Mouse (Mus musculus): Measurements from ENCODE around the gene Nalcn. TPM values are rescaled to one million over a fixed set of nuclear protein-coding genes. Genes with fewer than 3 reads are reported as not detected.

The Nalcn gene
- polyA plus RNA-seq, 1 experiment from 2014 or later = 3.4 TPM

DNA sequence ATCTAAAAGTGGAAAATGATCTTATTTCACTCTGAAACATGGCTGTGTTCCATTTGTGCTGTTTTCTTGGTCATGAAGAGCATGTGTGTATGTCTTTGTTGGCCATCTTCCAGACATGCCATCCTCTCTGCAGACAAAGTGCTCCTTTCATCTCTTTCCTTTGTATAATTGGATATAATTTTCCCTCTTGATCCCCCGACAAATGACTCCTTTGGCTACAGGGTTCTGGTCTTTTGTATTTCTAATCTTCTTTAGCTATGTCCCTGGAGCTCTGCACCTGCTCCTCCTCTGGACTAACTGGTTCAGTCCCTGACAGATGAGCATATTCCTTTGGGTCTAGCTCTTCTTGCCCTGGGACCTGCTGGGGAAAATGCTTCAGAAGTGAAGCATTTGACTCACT, 4.0 kb downstream of the Nalcn start:
- H3K4me2 ChIP-seq (replicated peaks; ENCODE audit: low read depth, low read length) = no peak overlapping the region
- WGBS = 27% methylated on average over 1 of the region's 1 CpGs
- no peak for ATAC-seq (ENCODE audit: insufficient number of reproducible peaks, insufficient read depth, low FRiP score, low read depth)
- H3K27me3 ChIP-seq (ENCODE audit: control insufficient read depth, insufficient read depth, low read length) = no peaks in the 10 kb centered on the region
- no peaks in the 10 kb centered on the region for H3K36me3 ChIP-seq (ENCODE audit: control insufficient read depth, insufficient read depth, low read length)
- no peaks in the 10 kb centered on the region for H3K4me1 ChIP-seq (ENCODE audit: control insufficient read depth, insufficient read depth, low read length)
- no peak overlapping the region for H3K4me3 ChIP-seq (ENCODE audit: low read depth, low read length)
- H3K27ac ChIP-seq (ENCODE audit: low read length) = no peak overlapping the region
- no peaks in the 10 kb centered on the region for H3K9me3 ChIP-seq (ENCODE audit: control insufficient read depth, low read depth, low read length)
- no peak overlapping the region for H3K9ac ChIP-seq (replicated peaks; ENCODE audit: low read depth, low read length)

DNA sequence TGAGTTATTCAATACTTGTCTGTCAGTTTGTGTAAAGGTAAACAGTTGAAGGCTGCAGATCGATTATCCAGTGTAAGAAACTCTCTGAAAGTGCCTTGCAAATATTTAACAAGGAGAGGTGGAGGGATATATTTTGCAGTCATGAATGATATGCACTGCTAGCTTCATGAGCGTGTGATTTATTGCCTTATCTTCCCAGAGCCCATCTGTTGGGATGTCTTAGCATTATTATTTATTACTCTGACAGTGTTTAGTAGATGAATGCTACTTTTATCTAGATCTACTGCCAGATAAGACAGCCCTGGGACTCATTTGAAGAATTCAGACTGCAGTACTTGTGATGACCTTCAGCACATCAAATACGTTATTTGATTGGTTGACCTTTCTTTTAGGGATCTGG, 31.7 kb downstream of the Nalcn start:
- WGBS = 42% methylated on average over 3 of the region's 3 CpGs
- Histone ChIP-seq H3K9me3 (ENCODE audit: control insufficient read depth, low read depth, low read length) (no peaks in the 10 kb centered on the region), H3K27me3 (ENCODE audit: control insufficient read depth, insufficient read depth, low read length) (no peaks in the 10 kb centered on the region)

GRCm38 (mm10) chr14:123587412-123587811, 39.5 kb downstream of the Nalcn start:
- H3K36me3 ChIP-seq (ENCODE audit: control insufficient read depth, insufficient read depth, low read length) = no peaks in the 10 kb centered on the region
- ATAC-seq (ENCODE audit: insufficient number of reproducible peaks, insufficient read depth, low FRiP score, low read depth) = no peak
- H3K4me2 ChIP-seq (replicated peaks; ENCODE audit: low read depth, low read length) = no peak overlapping the region
- no peak overlapping the region for H3K9ac ChIP-seq (replicated peaks; ENCODE audit: low read depth, low read length)
- H3K9me3 ChIP-seq (ENCODE audit: control insufficient read depth, low read depth, low read length) = no peaks in the 10 kb centered on the region
- no peaks in the 10 kb centered on the region for H3K4me1 ChIP-seq (ENCODE audit: control insufficient read depth, insufficient read depth, low read length)
- no peaks in the 10 kb centered on the region for H3K27me3 ChIP-seq (ENCODE audit: control insufficient read depth, insufficient read depth, low read length)
- H3K27ac ChIP-seq (ENCODE audit: low read length) = no peak overlapping the region
- H3K4me3 ChIP-seq (ENCODE audit: low read depth, low read length) = no peak overlapping the region

More for the DNA sequence above, 31.7 kb downstream of the Nalcn start:
- ATAC-seq (ENCODE audit: insufficient number of reproducible peaks, insufficient read depth, low FRiP score, low read depth) = no peak
- no peak overlapping the region for H3K9ac ChIP-seq (replicated peaks; ENCODE audit: low read depth, low read length)
- H3K4me2 ChIP-seq (replicated peaks; ENCODE audit: low read depth, low read length) = no peak overlapping the region
- H3K27ac ChIP-seq (ENCODE audit: low read length) = no peak overlapping the region
- H3K4me1 ChIP-seq (ENCODE audit: control insufficient read depth, insufficient read depth, low read length) = no peaks in the 10 kb centered on the region
- no peak overlapping the region for H3K4me3 ChIP-seq (ENCODE audit: low read depth, low read length)
- H3K36me3 ChIP-seq (ENCODE audit: control insufficient read depth, insufficient read depth, low read length) = no peaks in the 10 kb centered on the region

- no peaks in the 10 kb centered on the region for H3K36me3 ChIP-seq (ENCODE audit: control insufficient read depth, insufficient read depth, low read length)
- H3K4me3 ChIP-seq (ENCODE audit: low read depth, low read length) = no peak overlapping the region
- no peak for ATAC-seq (ENCODE audit: insufficient number of reproducible peaks, insufficient read depth, low FRiP score, low read depth)
- H3K27ac ChIP-seq (ENCODE audit: low read length) = no peak overlapping the region
- H3K9ac ChIP-seq (replicated peaks; ENCODE audit: low read depth, low read length) = no peak overlapping the region
- H3K27me3 ChIP-seq (ENCODE audit: control insufficient read depth, insufficient read depth, low read length) = no peaks in the 10 kb centered on the region
- H3K4me2 ChIP-seq (replicated peaks; ENCODE audit: low read depth, low read length) = no peak overlapping the region
- H3K4me1 ChIP-seq (ENCODE audit: control insufficient read depth, insufficient read depth, low read length) = no peaks in the 10 kb centered on the region
- WGBS = 89% methylated on average over 2 of the region's 2 CpGs
- H3K9me3 ChIP-seq (ENCODE audit: control insufficient read depth, low read depth, low read length) = no peaks in the 10 kb centered on the region
Observed at GRCm38 (mm10) chr14:123582433-123582832, 44.5 kb downstream of the Nalcn start.

DNA sequence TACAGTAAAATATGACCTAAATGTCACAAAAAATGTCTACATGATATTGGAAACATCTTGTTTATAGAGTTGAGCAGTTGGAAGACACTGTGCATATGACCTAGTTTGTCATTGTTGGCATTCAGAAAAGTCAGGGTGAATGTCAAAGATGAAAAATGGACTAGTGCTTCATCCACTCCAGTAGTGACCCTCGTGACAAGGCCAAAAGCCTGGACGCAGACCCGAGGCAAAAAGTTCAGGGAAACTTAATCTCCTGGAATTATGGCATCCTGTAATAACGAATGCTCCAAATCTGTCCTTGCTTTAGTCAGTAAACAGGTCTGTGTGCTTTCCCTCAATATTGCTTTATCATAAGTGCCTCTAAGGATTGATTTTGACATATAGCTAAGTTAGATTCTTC, 51.6 kb downstream of the Nalcn start:
- Histone ChIP-seq H3K27me3 (ENCODE audit: control insufficient read depth, insufficient read depth, low read length) (no peaks in the 10 kb centered on the region), H3K36me3 (ENCODE audit: control insufficient read depth, insufficient read depth, low read length) (no peaks in the 10 kb centered on the region), H3K4me2 (replicated peaks; ENCODE audit: low read depth, low read length) (no peak overlapping the region), H3K9ac (replicated peaks; ENCODE audit: low read depth, low read length) (no peak overlapping the region), H3K4me3 (ENCODE audit: low read depth, low read length) (no peak overlapping the region), H3K27ac (ENCODE audit: low read length) (no peak overlapping the region), H3K9me3 (ENCODE audit: control insufficient read depth, low read depth, low read length) (no peaks in the 10 kb centered on the region), H3K4me1 (ENCODE audit: control insufficient read depth, insufficient read depth, low read length) (no peaks in the 10 kb centered on the region)
- WGBS = 66% methylated on average over 4 of the region's 4 CpGs
- no peak for ATAC-seq (ENCODE audit: insufficient number of reproducible peaks, insufficient read depth, low FRiP score, low read depth)

GRCm38 (mm10) chr14:123574936-123575335, 52.0 kb downstream of the Nalcn start:
- H3K9me3 ChIP-seq (ENCODE audit: control insufficient read depth, low read depth, low read length) = no peaks in the 10 kb centered on the region
- no peak for ATAC-seq (ENCODE audit: insufficient number of reproducible peaks, insufficient read depth, low FRiP score, low read depth)
- no peak overlapping the region for H3K9ac ChIP-seq (replicated peaks; ENCODE audit: low read depth, low read length)
- H3K4me3 ChIP-seq (ENCODE audit: low read depth, low read length) = no peak overlapping the region
- no peaks in the 10 kb centered on the region for H3K36me3 ChIP-seq (ENCODE audit: control insufficient read depth, insufficient read depth, low read length)
- H3K4me2 ChIP-seq (replicated peaks; ENCODE audit: low read depth, low read length) = no peak overlapping the region
- H3K4me1 ChIP-seq (ENCODE audit: control insufficient read depth, insufficient read depth, low read length) = no peaks in the 10 kb centered on the region
- no peak overlapping the region for H3K27ac ChIP-seq (ENCODE audit: low read length)
- H3K27me3 ChIP-seq (ENCODE audit: control insufficient read depth, insufficient read depth, low read length) = no peaks in the 10 kb centered on the region

GRCm38 (mm10) chr14:123566599-123566998, 60.3 kb downstream of the Nalcn start:
- H3K4me1 ChIP-seq (ENCODE audit: control insufficient read depth, insufficient read depth, low read length) = no peaks in the 10 kb centered on the region
- H3K36me3 ChIP-seq (ENCODE audit: control insufficient read depth, insufficient read depth, low read length) = no peaks in the 10 kb centered on the region
- ATAC-seq (ENCODE audit: insufficient number of reproducible peaks, insufficient read depth, low FRiP score, low read depth) = no peak
- no peak overlapping the region for H3K4me3 ChIP-seq (ENCODE audit: low read depth, low read length)
- H3K27me3 ChIP-seq (ENCODE audit: control insufficient read depth, insufficient read depth, low read length) = no peaks in the 10 kb centered on the region
- no peaks in the 10 kb centered on the region for H3K9me3 ChIP-seq (ENCODE audit: control insufficient read depth, low read depth, low read length)
- H3K9ac ChIP-seq (replicated peaks; ENCODE audit: low read depth, low read length) = no peak overlapping the region
- 64% methylated on average over 2 of the region's 2 CpGs for WGBS
- H3K4me2 ChIP-seq (replicated peaks; ENCODE audit: low read depth, low read length) = no peak overlapping the region
- no peak overlapping the region for H3K27ac ChIP-seq (ENCODE audit: low read length)

DNA sequence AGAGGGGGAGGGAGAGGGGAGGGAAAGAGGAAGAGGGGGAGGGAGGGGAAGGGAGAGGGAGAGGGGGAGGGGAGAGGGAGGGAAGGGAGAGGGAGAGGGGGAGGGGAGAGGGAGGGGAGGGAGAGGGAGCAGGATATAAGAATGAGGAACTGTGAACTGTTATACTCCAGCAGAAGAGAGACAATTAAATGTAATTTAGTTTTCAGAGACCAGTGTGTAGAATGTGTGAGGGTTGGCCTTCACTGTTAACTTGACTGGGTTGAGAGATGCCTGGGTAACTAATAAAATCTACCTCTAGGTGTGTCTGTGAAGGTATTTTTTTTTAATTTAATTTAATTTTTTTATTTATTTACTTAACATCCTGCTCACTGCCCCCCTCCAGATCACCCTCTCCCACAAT, 71.4 kb downstream of the Nalcn start:
- no peak overlapping the region for H3K4me3 ChIP-seq (ENCODE audit: low read depth, low read length)
- no peaks in the 10 kb centered on the region for H3K9me3 ChIP-seq (ENCODE audit: control insufficient read depth, low read depth, low read length)
- no peak overlapping the region for H3K9ac ChIP-seq (replicated peaks; ENCODE audit: low read depth, low read length)
- H3K36me3 ChIP-seq (ENCODE audit: control insufficient read depth, insufficient read depth, low read length) = no peaks in the 10 kb centered on the region
- no peak overlapping the region for H3K27ac ChIP-seq (ENCODE audit: low read length)
- H3K27me3 ChIP-seq (ENCODE audit: control insufficient read depth, insufficient read depth, low read length) = no peaks in the 10 kb centered on the region
- ATAC-seq (ENCODE audit: insufficient number of reproducible peaks, insufficient read depth, low FRiP score, low read depth) = no peak
- no peaks in the 10 kb centered on the region for H3K4me1 ChIP-seq (ENCODE audit: control insufficient read depth, insufficient read depth, low read length)
- no peak overlapping the region for H3K4me2 ChIP-seq (replicated peaks; ENCODE audit: low read depth, low read length)

DNA sequence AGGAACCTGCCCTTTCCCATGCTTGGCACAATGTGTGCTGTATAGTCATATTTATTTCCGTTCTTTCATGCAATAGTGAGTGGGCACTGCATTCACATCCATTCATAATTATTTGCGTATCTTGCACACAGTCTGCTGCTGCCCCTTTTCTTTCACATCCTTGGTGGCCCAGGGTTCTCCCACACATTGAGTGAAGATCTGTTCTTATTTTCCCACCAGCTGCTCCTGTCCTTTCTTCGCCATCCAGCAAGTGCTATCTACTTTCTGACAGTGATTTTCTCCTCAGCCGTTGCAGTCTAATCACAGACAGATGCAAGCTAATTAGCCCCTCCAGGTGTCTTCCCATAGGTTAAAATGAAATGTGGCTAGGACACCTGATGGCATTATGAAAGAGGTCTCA, 72.0 kb downstream of the Nalcn start:
- Histone ChIP-seq H3K9me3 (ENCODE audit: control insufficient read depth, low read depth, low read length) (no peaks in the 10 kb centered on the region), H3K4me1 (ENCODE audit: control insufficient read depth, insufficient read depth, low read length) (no peaks in the 10 kb centered on the region), H3K9ac (replicated peaks; ENCODE audit: low read depth, low read length) (no peak overlapping the region), H3K27ac (ENCODE audit: low read length) (no peak overlapping the region), H3K36me3 (ENCODE audit: control insufficient read depth, insufficient read depth, low read length) (no peaks in the 10 kb centered on the region), H3K4me2 (replicated peaks; ENCODE audit: low read depth, low read length) (no peak overlapping the region), H3K4me3 (ENCODE audit: low read depth, low read length) (no peak overlapping the region), H3K27me3 (ENCODE audit: control insufficient read depth, insufficient read depth, low read length) (no peaks in the 10 kb centered on the region)
- 63% methylated on average over 4 of the region's 4 CpGs for WGBS
- ATAC-seq (ENCODE audit: insufficient number of reproducible peaks, insufficient read depth, low FRiP score, low read depth) = no peak
